Mouse (Mus musculus): ENCODE data around the gene Rhof.

DNA sequence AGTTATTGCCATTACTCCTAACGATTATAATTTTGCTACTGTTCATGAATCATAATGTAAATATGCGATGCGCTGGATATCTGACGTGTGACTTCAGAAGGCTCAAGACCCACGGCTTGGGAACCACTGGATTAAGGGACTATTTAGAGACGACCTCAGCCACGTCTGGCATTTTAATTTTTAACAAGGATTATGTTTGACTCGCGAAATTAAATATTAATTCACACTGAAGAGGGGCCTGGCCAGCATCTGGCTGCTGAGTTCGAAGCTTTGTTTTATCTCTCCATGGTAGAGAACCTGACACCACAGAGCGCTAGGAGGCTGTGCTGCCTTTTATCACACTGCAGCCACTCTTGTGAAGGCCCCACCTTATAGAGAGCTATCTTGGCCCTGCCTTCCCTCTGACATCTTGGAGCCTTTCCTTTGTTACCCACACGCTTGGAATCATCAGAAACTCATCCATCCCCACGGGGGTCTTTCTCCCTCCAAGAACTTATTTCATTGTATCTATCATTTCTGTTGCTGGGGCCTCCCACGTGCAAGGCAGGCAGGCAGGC is 39.3 kb downstream of the Rhof start:
- TF ChIP-seq POLR2A (IDR thresholded peaks at IDR 0.05; ENCODE audit: low read depth, low read length) (no peak), CTCF (conservative IDR thresholded peaks at IDR 0.05; ENCODE audit: insufficient read depth, insufficient read length, low read depth, low read length) (no peak)

All from kidney, adult 2 months (tissue).